Mouse (Mus musculus): ENCODE data around the gene Hoxb7. TPM values are rescaled to one million over a fixed set of nuclear protein-coding genes. Genes with fewer than 3 reads are reported as not detected.

Gene Hoxb7
- polyA plus RNA-seq, 1 experiment from 2014 or later: 98.7 TPM

- H3K27me3 ChIP-seq: no peaks in the 10 kb centered on the region
- ATAC-seq (no peak), DNase-seq (ENCODE audit: low read depth, low spot score) (no peak)
- no peak for TF ChIP-seq CTCF (IDR thresholded peaks at IDR 0.05)
- ChIA-PET POLR2A (interaction anchor here (0.6 to 3.2 kb wide), 14 partner anchors 8 to 31 kb away, joined by 3 to 21 read pairs (median 6); partner anchors contain the start of gene Hoxb2), CTCF (interaction anchor here (1.6 to 1.7 kb wide), 2 partner anchors 11 to 19 kb away, joined by 4 read pairs; no protein-coding TSS in a partner anchor)
- in situ Hi-C loops (cut with MboI; ENCODE audit: low pct_unique_long_range_greater_than_20kb): no loop called here
Observed at GRCm38 (mm10) chr11:96333241-96334001, 47.0 kb downstream of the Hoxb7 start.

GRCm38 (mm10) chr11:96334002-96334364, 47.6 kb downstream of the Hoxb7 start:
- H3K27me3 ChIP-seq: no peaks in the 10 kb centered on the region
- DNase-seq (ENCODE audit: low read depth, low spot score): no peak
- ATAC-seq: no peak
- in situ Hi-C loops (cut with MboI; ENCODE audit: low pct_unique_long_range_greater_than_20kb): no loop called here
- POLR2A ChIA-PET: interaction anchor here (0.6 to 3.2 kb wide), 10 partner anchors 10 to 28 kb away, joined by 3 to 21 read pairs (median 6); partner anchors contain the start of gene Hoxb2
- TF ChIP-seq CTCF (IDR thresholded peaks at IDR 0.05): no peak
- CTCF ChIA-PET: interaction anchor here (1.6 to 1.7 kb wide), 2 partner anchors 12 to 19 kb away, joined by 4 read pairs; no protein-coding TSS in a partner anchor

DNA sequence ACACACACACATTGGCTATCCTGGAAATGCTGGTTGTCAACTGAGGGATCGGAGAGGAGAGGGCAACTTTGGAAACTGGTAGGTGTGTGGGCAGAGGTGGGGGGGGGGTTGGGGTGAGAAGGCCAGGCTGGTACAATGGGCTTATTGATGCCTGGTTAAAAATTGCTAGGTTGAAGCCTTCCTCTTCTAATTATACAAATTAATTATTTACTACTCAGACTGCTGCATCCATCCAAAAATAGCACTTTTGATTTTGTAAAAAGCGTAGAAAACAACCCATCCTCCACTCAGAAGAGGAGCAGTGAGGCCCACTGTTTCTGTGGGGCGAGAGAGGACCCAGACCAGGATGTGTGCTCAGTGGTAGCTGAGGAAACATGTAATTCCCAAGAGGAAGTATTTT, 48.6 kb downstream of the Hoxb7 start:
- CTCF ChIA-PET: no interaction called here
- POLR2A ChIA-PET: interaction anchor here (0.6 to 2.2 kb wide), 4 partner anchors 12 to 41 kb away, joined by 3 to 15 read pairs (median 5); no protein-coding TSS in a partner anchor
- ATAC-seq (no peak), DNase-seq (ENCODE audit: low read depth, low spot score) (no peak)
- in situ Hi-C loops (cut with MboI; ENCODE audit: low pct_unique_long_range_greater_than_20kb): no loop called here
- H3K27me3 ChIP-seq: no peaks in the 10 kb centered on the region
- TF ChIP-seq CTCF (IDR thresholded peaks at IDR 0.05): no peak

DNA sequence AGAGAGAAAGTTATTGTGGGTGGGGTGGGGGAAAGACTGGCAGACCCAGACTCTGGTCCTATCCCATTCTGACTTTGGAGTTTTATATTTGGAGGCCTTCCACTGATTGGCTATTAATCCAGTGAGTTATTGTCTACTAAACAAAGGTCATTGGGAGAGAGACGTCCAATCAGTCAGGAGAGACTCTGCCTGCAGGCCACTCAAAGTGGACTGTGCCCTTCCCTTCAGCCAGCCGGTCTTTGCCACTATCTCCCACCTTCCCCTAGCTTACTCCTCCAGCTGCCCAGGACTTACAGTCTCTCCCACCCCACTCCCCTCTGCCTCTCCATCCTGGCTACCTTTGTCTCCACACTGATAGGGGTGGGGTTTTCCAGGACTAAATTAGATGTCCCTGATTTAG, 50.2 kb downstream of the Hoxb7 start:
- H3K27me3 ChIP-seq: no peaks in the 10 kb centered on the region
- ATAC-seq (no peak), DNase-seq (ENCODE audit: low read depth, low spot score) (no peak)
- ChIA-PET POLR2A (interaction anchor here (1.0 to 2.1 kb wide), 2 partner anchors 15 to 18 kb away, joined by 4 to 15 read pairs; no protein-coding TSS in a partner anchor), CTCF (interaction anchor here (0.8 to 1.4 kb wide), 2 partner anchors 10 to 58 kb away, joined by 3 to 4 read pairs; no protein-coding TSS in a partner anchor)
- in situ Hi-C loops (cut with MboI; ENCODE audit: low pct_unique_long_range_greater_than_20kb): no loop called here
- no peak for TF ChIP-seq CTCF (IDR thresholded peaks at IDR 0.05)

- DNase-seq (ENCODE audit: low read depth, low spot score) (no peak), ATAC-seq (no peak)
- no peaks in the 10 kb centered on the region for H3K27me3 ChIP-seq
- no peak for TF ChIP-seq CTCF (IDR thresholded peaks at IDR 0.05)
- ChIA-PET CTCF (interaction anchor here (0.8 to 1.4 kb wide), 2 partner anchors 10 to 58 kb away, joined by 3 to 4 read pairs; no protein-coding TSS in a partner anchor), POLR2A (interaction anchor here (0.7 to 2.8 kb wide), 5 partner anchors 10 to 19 kb away, joined by 4 to 15 read pairs (median 7); partner anchors contain the start of gene Hoxb4)
- in situ Hi-C loops (cut with MboI; ENCODE audit: low pct_unique_long_range_greater_than_20kb): no loop called here
Observed at GRCm38 (mm10) chr11:96337026-96337425, 50.6 kb downstream of the Hoxb7 start.

- no peaks in the 10 kb centered on the region for H3K27me3 ChIP-seq
- CTCF ChIA-PET: interaction anchor here (1.4 to 1.6 kb wide), 2 partner anchors 22 to 25 kb away, joined by 3 to 4 read pairs; no protein-coding TSS in a partner anchor
- DNase-seq (ENCODE audit: low read depth, low spot score): no peak
- POLR2A ChIA-PET: interaction anchor here (0.9 to 4.3 kb wide), 8 partner anchors 8 to 60 kb away, joined by 3 to 51 read pairs (median 8); partner anchors contain the start of gene Hoxb2
- TF ChIP-seq CTCF (IDR thresholded peaks at IDR 0.05): no peak
- in situ Hi-C loops (cut with MboI; ENCODE audit: low pct_unique_long_range_greater_than_20kb): no loop called here
- ATAC-seq: no peak
Observed at GRCm38 (mm10) chr11:96338957-96339855, 52.8 kb downstream of the Hoxb7 start.

Other genes with a start within 250 kb of the Hoxb7 start
- gene Ube2z, start 221.2 kb upstream of the Hoxb7 start, polyA plus RNA-seq (2021): 74.0 TPM
- 605 TPM for gene Atp5g1, start 211.0 kb upstream of the Hoxb7 start, polyA plus RNA-seq (2021)
- gene Calcoco2, start 174.7 kb upstream of the Hoxb7 start, polyA plus RNA-seq (2021): not detected
- gene Ttll6, start 152.8 kb upstream of the Hoxb7 start, polyA plus RNA-seq (2021): 0.13 TPM
- 1.4 TPM for gene Hoxb13, start 92.3 kb upstream of the Hoxb7 start, polyA plus RNA-seq (2021)
- gene Hoxb9, start 15.2 kb upstream of the Hoxb7 start, polyA plus RNA-seq (2021): 111 TPM
- 118 TPM for gene Hoxb8, start 4.7 kb upstream of the Hoxb7 start, polyA plus RNA-seq (2021)
- gene Hoxb6, start 5.9 kb downstream of the Hoxb7 start, polyA plus RNA-seq (2021): 69.7 TPM
- 24.4 TPM for gene Hoxb5, start 16.7 kb downstream of the Hoxb7 start, polyA plus RNA-seq (2021)
- gene Hoxb4, start 31.6 kb downstream of the Hoxb7 start, polyA plus RNA-seq (2021): 12.2 TPM
- 53.8 TPM for gene Hoxb3, start 36.7 kb downstream of the Hoxb7 start, polyA plus RNA-seq (2021)
- 45.2 TPM for gene Hoxb2, start 63.9 kb downstream of the Hoxb7 start, polyA plus RNA-seq (2021)
- not detected for gene Hoxb1, start 79.1 kb downstream of the Hoxb7 start, polyA plus RNA-seq (2021)
- gene Skap1, start 178.0 kb downstream of the Hoxb7 start, polyA plus RNA-seq (2021): 0.59 TPM